ENCODE assay signal across 38 mouse cellular contexts in genomic region chr15:101125561-101125960, GRCm38 (mm10). TPM values are rescaled to one million over a fixed set of nuclear protein-coding genes. Genes with fewer than 3 reads are reported as not detected.
"Had no signal": no experiment of that assay in that cellular context is flagged by ENCODE, and none has a peak within 500 bp of the region (broad histone marks: within the 10 kb centered on the region; RNA-seq: fewer than 3 reads in every experiment).

No protein-coding gene starts in this region.

- H3K9ac ChIP-seq: heart, embryonic 13.5 days; heart, embryonic 15.5 days; hindbrain, embryonic 12.5 days; hindbrain, embryonic 14.5 days; intestine, embryonic 15.5 days; kidney, embryonic 15.5 days; limb, embryonic 13.5 days; limb, embryonic 15.5 days had no signal

- H3K4me2 ChIP-seq: heart, embryonic 11.5 days; heart, embryonic 13.5 days; heart, embryonic 15.5 days; hindbrain, embryonic 12.5 days; hindbrain, embryonic 14.5 days; intestine, embryonic 15.5 days; kidney, embryonic 15.5 days; limb, embryonic 13.5 days; limb, embryonic 15.5 days had no signal

- DNase-seq: gastrocnemius, adult 2 months; gastrocnemius, postnatal 10 days; gastrocnemius, postnatal 25 days; heart, adult 2 months; heart, postnatal 4 days; kidney, adult 2 months; kidney, adult 9 months; kidney, postnatal 10 days; kidney, postnatal 25 days; kidney, postnatal 4 days; layer of hippocampus, adult 9-11 months; layer of hippocampus, postnatal 36 days; left cerebral cortex, postnatal 4 days had no signal

- H3K27ac ChIP-seq: hindbrain, embryonic 10.5 days; hindbrain, embryonic 12.5 days; hindbrain, embryonic 14.5 days; layer of hippocampus, adult 2 months; limb, embryonic 13.5 days had no signal

- ATAC-seq: hindbrain, embryonic 16.5 days; inflammation-experienced regulatory T-cells, adult 6 months; intestine, embryonic 15.5 days; intestine, postnatal 0 days had no signal

- H3K9me3 ChIP-seq: heart, embryonic 15.5 days; hindbrain, embryonic 12.5 days; intestine, embryonic 15.5 days; kidney, embryonic 15.5 days; limb, embryonic 15.5 days had no signal

- H3K36me3 ChIP-seq: heart, embryonic 13.5 days; heart, embryonic 15.5 days; hindbrain, embryonic 10.5 days; hindbrain, embryonic 12.5 days; intestine, embryonic 15.5 days; kidney, embryonic 15.5 days; limb, embryonic 13.5 days; limb, embryonic 15.5 days had no signal

- H3K4me3 ChIP-seq: gastrocnemius, adult 2 months; heart, adult 2 months; heart, embryonic 13.5 days; heart, embryonic 15.5 days; hindbrain, embryonic 10.5 days; hindbrain, embryonic 12.5 days; intestine, embryonic 15.5 days; kidney, embryonic 15.5 days; layer of hippocampus, adult 2 months; limb, embryonic 13.5 days; limb, embryonic 15.5 days had no signal

RNA-seq across cellular contexts. Expression of gene Ankrd33, which starts 10.0 kb away (rescaled TPM):
- total RNA-seq: gastrocnemius, adult 2 months; gastrocnemius, postnatal 10 days; gastrocnemius, postnatal 25 days; gastrocnemius, postnatal 4 days; granulocyte monocyte progenitor cell, adult 5-6 weeks; heart, adult 2 months; heart, postnatal 25 days; heart, postnatal 4 days; layer of hippocampus, adult 2 months; layer of hippocampus, postnatal 14 days; layer of hippocampus, postnatal 36 days; left cerebral cortex, adult 18-20 months; left cerebral cortex, postnatal 10 days; left cerebral cortex, postnatal 25 days; left cerebral cortex, postnatal 4 days; liver, adult 2 months had no signal
- polyA plus RNA-seq: frontal cortex, adult 2 months; heart, adult 2 months; heart, embryonic 11.5 days; heart, embryonic 13.5 days; heart, embryonic 15.5 days; heart, postnatal 0 days; hindbrain, embryonic 10.5 days; hindbrain, embryonic 12.5 days; hindbrain, embryonic 14.5 days; hindbrain, embryonic 16.5 days; inflammation-experienced regulatory T-cells, adult 6 months; intestine, embryonic 15.5 days; intestine, postnatal 0 days; kidney, adult 2 months; kidney, embryonic 15.5 days; limb, embryonic 11.5 days; limb, embryonic 13.5 days; limb, embryonic 15.5 days; liver, adult 2 months had no signal

RNA-seq across cellular contexts. Expression of gene Fignl2, which starts 47.2 kb away (rescaled TPM):
- total RNA-seq: granulocyte monocyte progenitor cell, adult 5-6 weeks had no signal
- polyA plus RNA-seq: inflammation-experienced regulatory T-cells, adult 6 months had no signal
